Mouse (Mus musculus) left cerebral cortex, adult 2 months (tissue): ENCODE data around the gene Camsap3. TPM values are rescaled to one million over a fixed set of nuclear protein-coding genes. Genes with fewer than 3 reads are reported as not detected.

ENCODE experiments used
- DNase-seq, 2 experiments: peaks; one replicate each; pipeline ENCODE4 v3.0.0; 2021 to 2022; ENCODE audit warnings: low spot score in 2 of 2, mixed read lengths in 1 of 2; ENCODE audit errors: extremely low spot score in 1 of 2
- H3K27ac ChIP-seq: fragments of 200-600 bp; 2 replicates; pipeline ENCODE4 v1.8.1; 2022
- H3K4me3 ChIP-seq: fragments of 200-600 bp; 2 replicates; pipeline ENCODE4 v1.8.1; 2022
- CTCF ChIP-seq: fragments of 200-600 bp; IDR thresholded peaks from 2 replicates; pipeline ENCODE4 v1.8.1; 2022; ENCODE audit warnings: antibody characterized with exemption, mild to moderate bottlenecking, moderate library complexity
- intact Hi-C: fragments of 180-260 bp; cut with DNase I; formaldehyde crosslinking; loops from one replicate; pipeline ENCODE4 v1.15.1; 2025
- total RNA-seq, 2 experiments: library from RNA; stranded (reverse); gene quantifications; 2 replicates each; pipeline ENCODE4 v1.2.3; 2021

Camsap3 gene
- total RNA-seq, 2 experiments from 2014 or later, result 33.6 to 35.4 TPM

GRCm38 (mm10) chr8:3607822-3608221 lies 20.7 kb downstream of the Camsap3 start:
- H3K27ac ChIP-seq, result no peak overlapping the region
- TF ChIP-seq CTCF, result no peak
- intact Hi-C loops, result no loop called here
- no peak overlapping the region for H3K4me3 ChIP-seq
- no peak for DNase-seq

GRCm38 (mm10) chr8:3609046-3609815 lies 22.1 kb downstream of the Camsap3 start:
- Histone ChIP-seq H3K4me3 (no peak overlapping the region), H3K27ac (no peak overlapping the region)
- no peak for DNase-seq
- intact Hi-C loops, result no loop called here
- TF ChIP-seq CTCF, result no peak

- no peak overlapping the region for H3K27ac ChIP-seq
- no peak for TF ChIP-seq CTCF
- DNase-seq, result no peak
- no peak overlapping the region for H3K4me3 ChIP-seq
- intact Hi-C loops, result no loop called here
Observed at GRCm38 (mm10) chr8:3609816-3610150, 22.7 kb downstream of the Camsap3 start.

GRCm38 (mm10) chr8:3621199-3621970 lies 34.3 kb downstream of the Camsap3 start, which contains the start of the genes Xab2 and Pet100:
Xab2 (minus strand) TSS chr8:3621316.
Pet100 (plus strand) TSS chr8:3621548.
- Histone ChIP-seq H3K27ac (peak within 1 kb of the TSS; percentile 79), H3K4me3 (peak within 1 kb of the TSS; percentile 89)
- DNase-seq, result peak; percentile 99
- TF ChIP-seq CTCF, result no peak
- intact Hi-C loops, result no loop called here

GRCm38 (mm10) chr8:3622119-3622518 lies 35.0 kb downstream of the Camsap3 start:
- no peak overlapping the region for H3K4me3 ChIP-seq
- intact Hi-C loops, result no loop called here
- no peak for TF ChIP-seq CTCF
- no peak overlapping the region for H3K27ac ChIP-seq
- DNase-seq, result no peak

GRCm38 (mm10) chr8:3625445-3625844 lies 38.4 kb downstream of the Camsap3 start, which contains the start of gene Pcp2:
Pcp2 (minus strand) TSS chr8:3625545.
- DNase-seq, result no peak
- TF ChIP-seq CTCF, result no peak
- H3K27ac ChIP-seq, result no peak within 1 kb of the TSS
- intact Hi-C loops, result no loop called here
- H3K4me3 ChIP-seq, result no peak within 1 kb of the TSS

GRCm38 (mm10) chr8:3626971-3627370 lies 39.9 kb downstream of the Camsap3 start:
- no peak overlapping the region for H3K4me3 ChIP-seq
- intact Hi-C loops, result no loop called here
- no peak for TF ChIP-seq CTCF
- no peak for DNase-seq
- H3K27ac ChIP-seq, result no peak overlapping the region

GRCm38 (mm10) chr8:3628014-3628413 lies 40.9 kb downstream of the Camsap3 start:
- intact Hi-C loops, result loop anchor here (1.0 kb wide), 1 partner anchor 44 kb away; the partner anchor contains the start of gene Fcor
- H3K4me3 ChIP-seq, result no peak overlapping the region
- peak; percentile 61 for TF ChIP-seq CTCF
- DNase-seq, result no peak
- no peak overlapping the region for H3K27ac ChIP-seq

GRCm38 (mm10) chr8:3630647-3631477 lies 43.8 kb downstream of the Camsap3 start, which contains the start of gene Stxbp2:
Stxbp2 (plus strand) TSS chr8:3630955.
- peak within 1 kb of the TSS; percentile 51 for H3K4me3 ChIP-seq
- intact Hi-C loops, result no loop called here
- peak; percentile 77 to 78 for DNase-seq

GRCm38 (mm10) chr8:3631478-3631875 lies 44.4 kb downstream of the Camsap3 start:
- intact Hi-C loops, result no loop called here

More at GRCm38 (mm10) chr8:3630647-3631477, 43.8 kb downstream of the Camsap3 start, which contains the start of gene Stxbp2:
- H3K27ac ChIP-seq, result no peak within 1 kb of the TSS
- TF ChIP-seq CTCF, result peak; percentile 19; the same call in 1 of the 2 replicates

GRCm38 (mm10) chr8:3645804-3646203 lies 58.7 kb downstream of the Camsap3 start:
- intact Hi-C loops, result loop anchor here (1.0 kb wide), 1 partner anchor 26 kb away; the partner anchor contains the start of gene Fcor
- no peak; the same call in 1 of the 2 replicates for TF ChIP-seq CTCF

More at GRCm38 (mm10) chr8:3631478-3631875, 44.4 kb downstream of the Camsap3 start:
- Histone ChIP-seq H3K27ac (no peak overlapping the region), H3K4me3 (peak overlapping the region; percentile 51)
- no peak for DNase-seq
- no peak for TF ChIP-seq CTCF

More at GRCm38 (mm10) chr8:3645804-3646203, 58.7 kb downstream of the Camsap3 start:
- no peak overlapping the region for H3K4me3 ChIP-seq
- no peak overlapping the region for H3K27ac ChIP-seq
- DNase-seq, result no peak
